Mouse (Mus musculus): Measurements from ENCODE around the gene Prkch.

DNA sequence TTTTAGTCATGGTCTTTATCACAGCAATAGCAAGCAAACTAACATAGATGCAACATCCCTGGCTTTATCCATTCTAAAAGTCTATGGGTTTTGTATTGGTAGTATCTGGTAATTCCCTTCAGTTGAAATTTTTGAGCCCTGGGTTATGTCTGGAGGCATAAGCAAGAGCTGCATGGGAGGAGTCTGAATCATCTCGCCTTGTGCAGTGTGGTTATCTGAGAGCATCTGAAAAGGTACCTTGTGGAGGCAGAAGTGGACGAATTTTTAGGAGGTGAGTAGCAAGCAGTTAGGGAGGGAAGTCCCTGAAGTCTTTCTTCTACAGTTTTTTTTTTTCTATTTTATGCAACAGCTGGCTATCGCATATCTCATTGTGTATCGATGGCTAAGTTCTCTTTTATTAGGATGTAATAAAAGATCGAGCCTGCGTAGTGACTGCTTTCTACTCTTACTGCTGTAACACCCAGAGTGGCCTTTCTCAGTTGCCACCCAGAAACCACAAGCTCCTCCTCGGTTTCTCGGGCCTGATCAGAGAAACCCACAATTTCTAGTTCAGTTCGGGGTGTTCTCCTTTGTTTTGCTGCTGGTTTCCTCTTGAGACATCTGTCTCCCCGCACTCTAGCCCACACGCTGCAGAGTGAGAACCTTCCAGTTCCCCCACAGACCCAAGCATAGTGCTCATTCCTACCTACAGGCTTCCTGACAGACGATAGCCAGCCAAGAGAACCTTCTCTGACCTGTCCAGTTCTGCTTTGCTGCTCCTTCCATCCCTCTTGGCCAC lies 8.6 kb downstream of the Prkch start:
- TF ChIP-seq CTCF (conservative IDR thresholded peaks at IDR 0.05; ENCODE audit: low read length) (no peak), POU5F1 (IDR thresholded peaks at IDR 0.05; ENCODE audit: borderline replicate concordance, low read length) (no peak), NANOG (IDR thresholded peaks at IDR 0.05; ENCODE audit: borderline replicate concordance, low read length) (no peak)

Measured in E14TG2a.4 (cell line).